Mouse (Mus musculus): ENCODE data around the gene Mypop. TPM values are rescaled to one million over a fixed set of nuclear protein-coding genes. Genes with fewer than 3 reads are reported as not detected.

Gene Mypop
- polyA plus RNA-seq (2012; rRNA removed): 0.18 and 0.19 TPM in 2 replicates

DNA sequence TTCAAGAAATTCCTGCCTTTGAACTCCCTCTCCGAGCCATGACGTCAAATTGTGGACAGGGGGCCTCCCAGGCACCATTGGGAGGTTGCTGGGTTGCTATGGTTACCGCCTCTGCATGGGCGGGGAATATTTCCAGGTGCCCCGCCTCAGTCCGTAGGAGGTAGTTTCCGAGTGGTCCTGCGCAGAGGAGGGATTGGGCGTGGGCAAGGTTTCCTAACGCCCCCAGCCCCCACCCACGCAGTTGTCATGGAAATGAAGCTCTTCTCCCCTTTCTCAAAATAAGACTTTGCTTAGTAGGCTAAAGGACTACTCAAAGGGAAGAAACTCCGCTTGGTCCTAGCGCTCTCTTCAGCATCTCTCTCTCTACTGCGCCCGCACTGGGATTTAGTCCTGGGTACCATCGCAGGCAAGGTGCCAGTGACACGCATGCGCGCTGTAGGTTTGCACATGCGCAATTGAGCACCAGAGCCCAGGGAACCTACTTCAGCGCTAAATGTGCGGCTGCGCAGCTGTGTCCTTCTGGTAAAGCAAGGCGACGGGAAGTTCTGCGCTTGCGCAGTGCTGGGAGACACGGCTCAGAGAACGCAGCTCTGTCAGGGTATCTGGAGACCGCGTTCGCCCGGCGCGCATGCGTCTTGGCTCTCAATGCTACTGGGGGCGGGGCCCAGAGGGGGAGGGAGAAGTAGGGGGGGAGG, at the start of gene Mypop:
TSS of gene Mypop (plus strand) at position 645 of the 695 bp plus-strand sequence.

DNA sequence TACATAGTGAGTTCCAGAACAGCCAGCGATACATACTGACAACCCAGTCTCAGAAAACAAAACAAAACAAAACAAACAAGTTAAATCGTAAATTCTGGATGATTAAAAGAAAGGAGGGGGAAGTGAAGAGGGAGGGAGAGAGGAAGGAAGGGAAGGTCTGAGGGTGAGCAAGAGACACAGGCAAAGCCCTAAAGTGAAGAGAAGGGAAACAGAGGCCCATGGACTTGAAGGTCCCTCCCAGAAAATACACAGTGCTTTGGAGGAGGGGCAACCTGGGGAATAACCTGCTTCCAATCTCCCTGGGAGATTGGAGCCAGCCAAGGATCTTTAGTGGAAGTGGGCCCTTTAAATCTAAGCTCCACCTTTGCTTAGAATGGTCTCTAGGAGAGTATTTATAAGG, 3.9 kb upstream of the Mypop start, which contains the start of gene Nanos2:
TSS of gene Nanos2 (plus strand) at position 301 of the 400 bp plus-strand sequence.

GRCm38 (mm10) chr7:19003902-19004630, 13.0 kb downstream of the Mypop start, which contains the start of gene Irf2bp1:
Gene Irf2bp1 (plus strand): TSS chr7:19004044.

GRCm38 (mm10) chr7:19023357-19023814, 32.3 kb downstream of the Mypop start, which contains the start of gene Foxa3:
Gene Foxa3 (minus strand): TSS chr7:19023538.

GRCm38 (mm10) chr7:19024096-19024506, 33.1 kb downstream of the Mypop start, which contains the start of gene Sympk:
Gene Sympk (plus strand): TSS chr7:19024377.

Other genes starting within 250 kb of the Mypop start
- 0.02 TPM in 1 of 2 replicates, not detected in the other for gene Psg19, start 192.7 kb upstream of the Mypop start, polyA plus RNA-seq (2012; rRNA removed)
- 0.01 TPM in 1 of 2 replicates, not detected in the other for gene Psg17, start 169.6 kb upstream of the Mypop start, polyA plus RNA-seq (2012; rRNA removed)
- gene Mill2, start 151.3 kb upstream of the Mypop start, polyA plus RNA-seq (2012; rRNA removed): 0.53 and 0.58 TPM in 2 replicates
- gene Pglyrp1, start 119.9 kb upstream of the Mypop start, polyA plus RNA-seq (2012; rRNA removed): 92.2 and 111 TPM in 2 replicates
- gene Ccdc61, start 80.8 kb upstream of the Mypop start, polyA plus RNA-seq (2012; rRNA removed): 7.7 and 9.0 TPM in 2 replicates
- 0.08 and 0.13 TPM in 2 replicates for gene Nova2, start 65.4 kb upstream of the Mypop start, polyA plus RNA-seq (2012; rRNA removed)
- gene Nanos2, start 3.8 kb upstream of the Mypop start, polyA plus RNA-seq (2012; rRNA removed): not detected in 2 replicates
- gene Irf2bp1, start 12.8 kb downstream of the Mypop start, polyA plus RNA-seq (2012; rRNA removed): 7.0 and 7.7 TPM in 2 replicates
- 33.5 and 37.3 TPM in 2 replicates for gene Foxa3, start 32.3 kb downstream of the Mypop start, polyA plus RNA-seq (2012; rRNA removed)
- gene Sympk, start 33.1 kb downstream of the Mypop start, polyA plus RNA-seq (2012; rRNA removed): 22.4 and 28.2 TPM in 2 replicates
- not detected in 2 replicates for gene Rsph6a, start 63.4 kb downstream of the Mypop start, polyA plus RNA-seq (2012; rRNA removed)
- 17.7 and 21.3 TPM in 2 replicates for gene Dmwd, start 85.0 kb downstream of the Mypop start, polyA plus RNA-seq (2012; rRNA removed)
- gene Dmpk, start 92.6 kb downstream of the Mypop start, polyA plus RNA-seq (2012; rRNA removed): 28.8 and 30.2 TPM in 2 replicates
- 5.0 and 6.1 TPM in 2 replicates for gene Six5, start 103.3 kb downstream of the Mypop start, polyA plus RNA-seq (2012; rRNA removed)
- gene Gm4969, start 127.1 kb downstream of the Mypop start, polyA plus RNA-seq (2012; rRNA removed): 0.11 and 0.14 TPM in 2 replicates
- 2.1 and 2.2 TPM in 2 replicates for gene Fbxo46, start 128.6 kb downstream of the Mypop start, polyA plus RNA-seq (2012; rRNA removed)
- 2.8 and 3.1 TPM in 2 replicates for gene Qpctl, start 158.0 kb downstream of the Mypop start, polyA plus RNA-seq (2012; rRNA removed)
- gene Snrpd2, start 158.5 kb downstream of the Mypop start, polyA plus RNA-seq (2012; rRNA removed): 42.5 and 46.3 TPM in 2 replicates
- 1.00 and 2.3 TPM in 2 replicates for gene Gipr, start 174.9 kb downstream of the Mypop start, polyA plus RNA-seq (2012; rRNA removed)
- gene Eml2, start 185.2 kb downstream of the Mypop start, polyA plus RNA-seq (2012; rRNA removed): 11.2 and 12.9 TPM in 2 replicates
- 0.94 and 0.97 TPM in 2 replicates for gene Gpr4, start 221.3 kb downstream of the Mypop start, polyA plus RNA-seq (2012; rRNA removed)
- 6.5 TPM in 2 replicates for gene Opa3, start 237.1 kb downstream of the Mypop start, polyA plus RNA-seq (2012; rRNA removed)

All from liver, embryonic 18 days (tissue).